ENCODE assay signal across 9 mouse cellular contexts in genomic region chrX:158923081-158923561, GRCm38 (mm10).
DNase-seq lines count a peak whose midpoint lies in the region; ATAC-seq lines count a peak whose summit lies in the region.
"Had no signal": no experiment of that assay in that cellular context is flagged by ENCODE, and none has a peak within 500 bp of the region (broad histone marks: within the 10 kb centered on the region; RNA-seq: fewer than 3 reads in every experiment).

No protein-coding gene starts in this region.

- H3K4me1 ChIP-seq in heart, embryonic 16.5 days (ENCODE audit: control insufficient read depth, insufficient read depth, low read length) = no peaks in the 10 kb centered on the region
- H3K4me1 ChIP-seq in neural tube, embryonic 14.5 days (ENCODE audit: control insufficient read depth, insufficient read depth, low read length) = no peaks in the 10 kb centered on the region

- H3K27me3 ChIP-seq in heart, embryonic 16.5 days (ENCODE audit: control insufficient read depth, insufficient read depth, low read length) = peaks cover 8% of the 10 kb centered on the region; the same call in 1 of the 2 replicates
- no peaks in the 10 kb centered on the region for H3K27me3 ChIP-seq in neural tube, embryonic 14.5 days (ENCODE audit: control insufficient read depth, insufficient read depth, low read length)

- DNase-seq in heart, postnatal 36 days = no peak
- peak; percentile 41 to 49 for DNase-seq in cerebellum, postnatal 14 days
- peak; percentile 65 to 80 for DNase-seq in frontal cortex, postnatal 36 days (ENCODE audit: low spot score in 2 of 2)
- peak; percentile 43 to 83 for DNase-seq in left cerebral cortex, adult 8-10 months (ENCODE audit: low spot score in 2 of 2)
- no peak for DNase-seq in B cell, adult 2 months
- DNase-seq in adrenal gland, postnatal 10 days = no peak

- peak overlapping the region; percentile 25 for H3K4me3 ChIP-seq in heart, embryonic 16.5 days (ENCODE audit: low read length)
- H3K4me3 ChIP-seq in neural tube, embryonic 14.5 days (ENCODE audit: low read depth, low read length) = peak overlapping the region; percentile 4; the same call in 1 of the 2 replicates

- no peak overlapping the region for H3K27ac ChIP-seq in heart, embryonic 16.5 days (ENCODE audit: low read length)
- H3K27ac ChIP-seq in neural tube, embryonic 14.5 days (ENCODE audit: low read depth, low read length) = no peak overlapping the region

- no peaks in the 10 kb centered on the region for H3K9me3 ChIP-seq in heart, embryonic 16.5 days (replicated peaks; ENCODE audit: control insufficient read depth, low read length)
- no peaks in the 10 kb centered on the region for H3K9me3 ChIP-seq in neural tube, embryonic 14.5 days (ENCODE audit: control insufficient read depth, low read length)
- H3K9me3 ChIP-seq: G1E had no signal

- WGBS in heart, embryonic 16.5 days = 16% methylated on average over 14 of the region's 14 CpGs
- 14% methylated on average over 14 of the region's 14 CpGs for WGBS in neural tube, embryonic 14.5 days

- H3K4me2 ChIP-seq in heart, embryonic 16.5 days (ENCODE audit: low read depth, low read length) = peak overlapping the region; percentile 54
- H3K4me2 ChIP-seq in neural tube, embryonic 14.5 days (ENCODE audit: low read depth, low read length) = peak overlapping the region; percentile 49

- ATAC-seq in heart, embryonic 16.5 days (replicated peaks; ENCODE audit: extremely low read depth, insufficient read depth, low FRiP score) = no peak
- peak; percentile 75 for ATAC-seq in neural tube, embryonic 14.5 days (ENCODE audit: low read depth)

- H3K36me3 ChIP-seq in heart, embryonic 16.5 days (ENCODE audit: control insufficient read depth, insufficient read depth) = no peaks in the 10 kb centered on the region
- H3K36me3 ChIP-seq in neural tube, embryonic 14.5 days (ENCODE audit: control insufficient read depth, insufficient read depth, low read length) = no peaks in the 10 kb centered on the region
- H3K36me3 ChIP-seq: G1E had no signal

- intact Hi-C loops in heart, postnatal 36 days (cut with DNase I) = loop anchor here (5.0 to 10.0 kb wide), 4 partner anchors 878 to 1456 kb away; partner anchors contain the start of gene Cnksr2

- no peak overlapping the region for H3K9ac ChIP-seq in heart, embryonic 16.5 days (ENCODE audit: low read length)
- no peak overlapping the region for H3K9ac ChIP-seq in neural tube, embryonic 14.5 days (replicated peaks; ENCODE audit: low read depth, low read length)

Comparison
In these comparisons a context has a peak if more than half of its experiments do, and no peak if none do; other contexts are left out.
1. DNase-seq: peak in cerebellum, postnatal 14 days (2 of 2), frontal cortex, postnatal 36 days (2 of 2) and left cerebral cortex, adult 8-10 months (2 of 2); none in heart, postnatal 36 days (0 of 2), B cell, adult 2 months (0 of 2) and adrenal gland, postnatal 10 days (single experiment).